Mouse (Mus musculus): Measurements from ENCODE around the gene Ctnnd2.

GRCm38 (mm10) chr15:30667819-30668587, 495.6 kb downstream of the Ctnnd2 start:
- no peak for TF ChIP-seq CTCF (conservative IDR thresholded peaks at IDR 0.05; ENCODE audit: insufficient read depth, insufficient read length, low read depth, low read length)
- no peak for TF ChIP-seq POLR2A (IDR thresholded peaks at IDR 0.05; ENCODE audit: low read depth, low read length)
